Mouse (Mus musculus) frontal cortex, postnatal 14 days (tissue): ENCODE measurements around the gene Prr13.

ENCODE experiments used
- DNase-seq, 2 experiments: peaks; one replicate each; pipeline ENCODE4 v3.0.0; 2022; ENCODE audit warnings: low spot score in 2 of 2

Gene Prr13

DNA sequence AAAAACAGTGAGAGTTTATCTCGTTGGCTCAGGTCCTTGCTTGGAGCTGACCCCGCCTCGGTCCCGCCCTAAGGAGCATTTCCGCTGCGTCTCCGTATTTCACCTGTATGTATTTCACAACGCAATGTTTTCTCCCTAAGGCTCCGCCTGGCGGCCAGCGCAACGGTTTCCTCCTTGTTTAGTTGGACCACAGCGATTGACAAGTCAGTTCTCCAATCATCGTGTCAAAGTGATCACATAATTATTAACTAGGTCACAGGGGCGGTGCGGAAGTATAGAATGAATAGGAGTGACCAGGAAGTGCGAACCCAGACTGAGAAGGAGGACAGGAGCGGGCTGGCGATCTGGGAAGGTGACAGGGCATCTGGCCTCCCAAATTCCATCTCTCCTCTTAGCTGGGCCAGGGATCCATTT is at the start of gene Prr13:
TSS of gene Prr13 (plus strand) at position 125 of the 414 bp plus-strand sequence.
- peak; percentile 77 to 82 for DNase-seq

DNA sequence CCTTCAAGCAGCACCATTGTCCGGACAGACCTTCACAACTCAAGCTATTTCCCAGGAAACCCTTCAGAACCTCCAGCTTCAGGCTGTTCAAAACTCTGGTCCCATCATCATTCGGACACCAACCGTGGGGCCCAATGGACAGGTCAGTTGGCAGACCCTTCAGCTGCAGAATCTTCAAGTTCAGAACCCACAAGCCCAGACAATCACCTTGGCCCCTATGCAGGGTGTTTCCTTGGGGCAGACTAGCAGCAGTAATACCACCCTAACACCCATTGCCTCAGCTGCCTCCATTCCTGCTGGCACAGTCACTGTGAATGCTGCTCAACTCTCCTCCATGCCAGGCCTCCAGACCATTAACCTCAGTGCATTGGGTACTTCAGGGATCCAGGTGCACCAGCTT is 49.5 kb upstream of the Prr13 start:
- DNase-seq: no peak

DNA sequence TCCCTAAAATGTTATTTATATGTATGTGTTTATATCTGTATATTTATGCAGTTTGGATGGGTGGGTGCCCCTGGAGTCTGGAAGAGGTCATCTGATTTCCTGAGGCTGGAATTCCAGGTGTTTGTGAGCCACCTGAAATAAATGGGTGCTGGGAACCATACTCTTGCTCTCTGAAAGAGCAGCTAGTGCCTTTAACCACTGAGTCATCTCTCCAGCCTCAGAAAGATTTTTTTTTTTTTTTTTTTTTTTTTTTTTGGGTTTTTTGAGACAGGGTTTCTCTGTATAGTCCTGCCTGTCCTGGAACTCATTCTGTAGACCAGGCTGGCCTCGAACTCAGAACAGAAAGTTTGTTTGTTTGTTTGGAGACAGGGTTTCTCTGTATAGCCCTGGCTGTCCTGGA is 47.8 kb upstream of the Prr13 start:
- no peak for DNase-seq

DNA sequence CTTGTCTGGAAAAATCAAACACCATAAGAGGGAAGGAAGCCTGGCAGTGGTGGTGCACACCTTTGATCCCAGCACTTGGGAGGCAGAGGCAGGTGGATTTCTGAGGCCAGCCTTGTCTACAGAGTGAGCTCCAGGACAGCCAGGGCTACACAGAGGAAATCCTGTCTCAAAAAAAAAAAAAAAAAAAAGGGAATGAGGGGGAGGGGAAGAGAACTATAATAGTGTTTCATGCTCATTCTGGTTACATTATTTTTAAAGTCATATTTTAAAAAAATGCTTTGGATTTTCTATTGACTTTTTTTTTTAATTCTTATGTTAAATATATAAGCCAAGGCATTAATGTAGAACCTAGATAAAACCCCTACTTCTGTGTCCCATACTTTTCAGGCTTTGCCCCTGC is 45.1 kb upstream of the Prr13 start:
- no peak for DNase-seq

DNA sequence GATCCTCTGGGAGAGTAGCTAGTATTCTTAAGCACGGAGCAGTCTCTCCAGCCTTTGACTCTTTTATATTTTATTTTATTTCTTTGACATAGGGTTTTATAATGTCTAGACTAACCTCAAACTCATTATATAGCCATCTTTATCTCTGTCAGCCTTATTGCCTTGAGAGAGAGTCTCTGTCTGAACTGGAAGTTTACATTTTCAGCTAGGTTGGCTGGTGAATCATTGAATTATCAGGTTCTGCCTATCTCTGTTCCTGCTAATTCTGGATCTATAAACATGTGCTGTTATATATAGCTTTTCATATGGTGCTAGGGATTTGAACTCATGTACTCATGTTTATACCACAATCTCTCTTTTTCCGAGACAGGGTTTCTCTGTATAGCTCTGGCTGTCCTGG is 41.3 kb upstream of the Prr13 start:
- DNase-seq: no peak

DNA sequence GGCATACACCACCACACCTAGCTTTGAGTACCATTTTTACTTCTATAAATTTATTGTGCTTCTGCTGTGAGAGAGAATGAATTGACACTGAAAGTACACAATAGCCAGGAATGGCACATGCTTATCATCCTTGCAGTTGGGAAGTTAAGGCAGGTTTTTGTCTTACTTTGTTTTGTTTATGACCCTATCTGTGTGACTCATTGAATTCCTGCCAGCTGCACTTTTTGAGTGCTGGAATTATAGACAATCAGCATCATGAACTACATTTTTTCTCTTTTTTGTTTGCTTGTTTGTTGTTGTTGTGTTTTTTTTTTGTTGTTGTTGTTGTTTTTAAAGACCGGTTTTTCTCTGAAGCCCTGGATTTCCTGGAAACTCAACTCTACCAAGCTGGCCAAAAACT is 37.8 kb upstream of the Prr13 start:
- no peak for DNase-seq

DNA sequence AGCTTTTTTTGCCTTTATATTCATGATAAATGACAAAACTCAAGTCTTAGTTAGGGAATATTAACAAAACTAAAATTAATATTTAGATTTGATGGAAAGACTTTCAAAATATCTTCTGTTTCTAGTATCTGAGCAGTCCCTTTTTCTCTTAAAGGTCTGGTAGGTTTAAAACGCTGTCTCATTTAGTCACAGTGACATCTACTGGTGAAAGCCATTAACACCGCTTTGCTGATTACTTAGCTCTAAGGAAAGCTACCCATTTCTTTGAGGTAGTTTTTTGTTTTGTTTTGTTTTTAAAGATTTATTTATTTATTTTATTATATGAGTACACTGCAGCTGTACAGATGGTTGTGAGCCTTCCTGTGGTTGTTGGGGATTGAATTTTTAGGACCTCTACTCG is 37.4 kb upstream of the Prr13 start:
- DNase-seq: no peak

DNA sequence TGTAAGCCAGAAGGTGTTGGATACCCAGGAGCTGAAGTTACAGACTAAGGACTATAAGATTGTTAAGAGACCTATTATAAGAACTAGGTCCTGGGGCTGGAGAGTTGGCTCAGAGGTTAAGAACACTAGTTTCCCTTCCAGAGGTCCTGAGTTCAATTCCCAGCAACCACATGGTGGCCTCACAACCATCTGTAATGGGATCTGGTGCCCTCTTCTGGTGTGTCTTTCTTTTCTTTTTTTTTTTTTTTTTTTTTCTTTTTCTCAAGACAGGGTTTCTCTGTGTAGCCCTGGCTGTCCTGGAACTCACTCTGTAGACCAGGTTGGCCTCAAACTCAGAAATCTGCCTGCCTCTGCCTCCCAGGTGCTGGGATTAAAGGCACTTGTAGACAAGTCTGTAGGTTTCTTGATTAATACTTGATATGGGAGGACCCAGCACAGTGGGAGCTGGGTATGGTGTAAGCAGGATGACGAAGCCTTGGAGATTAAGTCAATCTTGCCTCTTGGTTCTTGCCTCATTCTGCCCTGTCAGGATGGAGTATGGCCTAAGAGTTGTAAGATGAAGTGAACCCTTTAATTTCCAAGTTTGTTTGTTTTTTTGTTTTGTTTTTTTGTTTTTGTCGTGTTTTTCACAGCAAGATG is 35.1 kb upstream of the Prr13 start:
- DNase-seq: no peak

DNA sequence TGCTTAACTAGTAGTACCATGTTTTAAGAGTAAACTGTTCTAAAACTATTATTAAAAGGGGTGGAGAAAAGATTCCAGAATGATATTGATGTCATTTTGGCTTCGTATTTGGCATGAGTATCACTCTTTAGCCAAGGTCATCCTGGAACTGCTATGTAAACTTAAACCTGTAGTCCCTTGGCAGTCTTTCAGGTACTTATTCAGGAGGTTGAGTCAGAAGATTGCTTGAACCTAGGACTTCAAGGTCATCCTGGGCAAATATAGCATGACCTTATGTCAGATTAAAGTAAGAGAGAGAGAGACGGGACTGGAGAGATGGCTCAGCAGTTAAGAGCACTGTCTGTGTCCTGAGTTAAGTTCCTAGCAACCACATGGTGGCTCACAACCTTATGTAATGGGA is 34.2 kb upstream of the Prr13 start:
- no peak for DNase-seq

DNA sequence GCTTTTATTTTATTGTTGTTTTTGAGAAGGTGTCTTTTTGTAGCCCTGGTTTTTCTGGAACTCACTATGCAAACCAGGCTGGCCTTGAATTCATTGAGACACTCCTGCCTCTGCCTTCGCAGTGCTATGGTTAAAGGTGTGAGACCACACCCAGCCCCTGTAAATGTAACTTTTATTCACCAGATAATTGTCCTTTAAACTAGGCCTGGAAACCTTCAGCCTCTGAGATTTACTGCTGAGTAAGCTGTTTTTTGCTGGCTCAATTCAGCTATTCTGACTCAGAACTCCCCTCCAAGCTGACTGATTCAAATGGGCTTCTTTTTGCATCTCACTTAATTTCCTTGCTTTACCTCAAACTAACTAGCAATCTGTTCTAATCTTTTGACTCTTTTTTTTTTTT is 31.9 kb upstream of the Prr13 start:
- no peak for DNase-seq

DNA sequence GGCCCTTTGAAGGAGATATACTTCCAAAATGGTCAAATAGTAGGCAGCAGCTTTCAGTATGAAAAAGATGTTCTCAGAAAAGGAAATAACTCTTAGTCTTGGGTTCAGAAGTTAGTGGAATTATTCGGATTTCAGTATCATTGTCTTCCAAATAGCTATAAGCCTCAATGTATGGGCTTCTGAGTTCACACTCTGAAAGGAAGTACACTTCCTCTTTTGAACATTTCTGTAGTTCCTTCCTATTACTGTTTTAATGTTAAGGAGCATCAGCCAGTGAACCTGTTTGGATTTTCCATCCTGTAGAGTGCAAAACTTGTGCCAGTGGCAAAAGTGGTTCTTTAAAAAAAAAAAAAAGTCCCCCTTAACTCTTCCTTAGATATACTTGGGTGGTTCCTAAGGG is 26.8 kb upstream of the Prr13 start:
- DNase-seq: no peak

DNA sequence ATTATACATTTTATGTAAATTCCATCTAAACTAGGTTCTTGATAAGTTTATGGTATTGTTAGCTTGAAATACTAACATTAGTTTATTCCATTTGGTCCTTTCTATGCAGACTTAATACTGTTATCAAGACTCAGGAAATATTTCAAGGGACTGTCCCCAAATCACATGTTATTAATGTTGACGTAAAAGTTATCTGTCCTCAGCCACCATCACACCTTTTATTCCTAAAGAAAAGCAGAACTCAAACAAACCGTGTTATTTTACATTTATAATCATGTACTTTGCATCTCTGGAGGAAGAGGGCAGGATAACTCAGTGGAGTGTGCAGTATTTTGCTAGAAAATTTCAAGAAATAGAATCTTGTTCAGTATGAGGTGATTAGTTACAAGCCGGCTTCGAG is 25.7 kb upstream of the Prr13 start:
- no peak for DNase-seq

DNA sequence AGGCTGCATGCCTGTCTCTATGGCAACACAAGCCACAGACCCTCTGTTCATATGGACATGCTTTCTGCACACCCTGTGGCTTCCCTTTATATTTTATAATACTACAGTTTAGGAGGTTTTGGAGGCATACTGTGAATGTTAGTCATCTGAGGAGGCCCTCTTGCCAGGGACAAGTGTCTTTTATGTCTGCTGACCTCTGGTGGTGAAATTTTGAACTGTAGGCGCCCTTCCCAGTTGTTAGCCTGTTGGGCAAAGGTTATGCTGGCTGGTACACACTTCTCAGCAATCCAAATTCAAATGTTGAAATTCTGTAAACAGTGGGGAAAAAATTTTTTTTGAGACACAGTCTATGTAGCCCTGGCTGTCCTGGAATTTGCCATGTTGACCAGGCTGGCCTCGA is 16.3 kb upstream of the Prr13 start:
- peak; percentile 59 to 82 for DNase-seq

DNA sequence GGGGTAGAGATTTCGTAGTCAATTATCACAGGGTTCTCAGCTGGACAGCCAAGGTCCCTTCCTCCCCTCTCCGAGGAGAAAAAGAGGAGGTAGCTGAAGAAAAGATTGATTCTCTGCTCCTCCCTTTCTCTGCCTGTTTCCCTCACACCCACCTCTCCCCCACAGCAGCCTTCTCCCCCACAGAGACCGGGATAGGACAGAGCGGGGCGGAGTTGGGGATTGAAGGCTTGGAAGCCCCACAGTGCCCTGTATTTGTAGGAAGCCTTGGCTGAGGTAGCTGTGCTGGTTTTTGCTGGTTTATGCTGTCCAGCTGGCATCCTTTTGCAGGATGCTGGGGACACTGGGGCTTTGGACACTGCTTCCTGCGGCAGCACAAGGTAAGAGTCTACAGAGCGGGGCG is 13.7 kb upstream of the Prr13 start, which contains the start of gene Amhr2:
TSS of gene Amhr2 (plus strand) at position 222 of the 400 bp plus-strand sequence.
- DNase-seq: no peak

DNA sequence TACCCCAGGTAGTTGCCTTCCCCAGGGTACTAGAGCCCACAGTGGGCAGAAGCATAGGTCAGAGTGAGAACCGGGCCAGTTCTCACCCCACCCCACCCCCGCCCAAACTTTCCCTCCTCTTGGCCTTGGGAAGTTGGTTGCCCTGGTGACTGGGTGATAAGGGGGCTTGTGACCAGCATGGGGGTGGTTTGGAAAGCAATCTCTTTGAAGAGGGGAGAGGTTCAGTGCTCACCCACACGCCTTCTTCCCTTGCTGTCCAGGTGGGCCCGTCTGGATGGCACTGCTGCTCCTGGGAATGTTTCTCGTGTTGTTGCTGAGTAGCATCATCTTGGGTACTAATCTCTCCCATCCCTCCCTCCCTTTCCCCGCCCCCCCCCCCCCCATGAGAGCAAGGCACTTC is 12.4 kb upstream of the Prr13 start:
- no peak for DNase-seq

DNA sequence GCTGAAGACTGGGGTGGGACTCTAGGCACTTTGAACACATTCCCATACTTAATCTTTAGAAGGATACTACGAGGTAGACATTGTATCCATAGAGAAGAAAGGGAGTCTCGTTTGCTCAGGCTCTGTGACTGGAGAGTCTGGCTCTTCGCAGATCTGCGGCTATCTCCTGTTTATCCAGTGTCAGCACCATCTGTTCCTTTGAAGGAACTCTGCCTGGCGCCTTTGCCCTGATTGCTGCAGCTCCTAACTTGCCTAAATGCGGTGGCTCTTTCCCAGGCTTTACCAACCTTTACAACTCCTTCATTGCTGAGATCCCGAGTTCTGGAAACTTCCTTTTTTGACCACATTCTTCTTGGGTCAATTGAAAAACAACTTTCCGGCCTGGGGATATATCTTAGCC is 9.5 kb upstream of the Prr13 start:
- no peak for DNase-seq

DNA sequence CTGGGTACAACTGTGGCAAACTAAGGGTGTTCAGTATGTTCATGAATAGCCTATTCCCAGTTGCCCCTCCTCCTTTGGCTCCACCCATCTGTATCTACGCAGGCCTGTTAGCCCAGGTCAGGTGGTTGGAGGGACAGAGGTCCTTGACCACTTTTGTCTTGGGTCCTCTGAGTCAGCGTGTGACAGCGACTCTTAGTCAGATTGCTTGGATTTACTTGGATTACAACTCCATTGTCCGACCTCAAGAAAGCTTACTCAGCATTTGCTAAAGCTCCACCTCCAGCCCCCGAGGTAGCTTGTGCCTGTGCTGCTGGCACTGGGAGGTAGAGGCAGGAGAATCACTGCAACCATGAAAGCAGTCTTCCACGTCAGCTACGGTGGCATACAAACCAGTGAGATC is 7.9 kb upstream of the Prr13 start:
- no peak for DNase-seq

DNA sequence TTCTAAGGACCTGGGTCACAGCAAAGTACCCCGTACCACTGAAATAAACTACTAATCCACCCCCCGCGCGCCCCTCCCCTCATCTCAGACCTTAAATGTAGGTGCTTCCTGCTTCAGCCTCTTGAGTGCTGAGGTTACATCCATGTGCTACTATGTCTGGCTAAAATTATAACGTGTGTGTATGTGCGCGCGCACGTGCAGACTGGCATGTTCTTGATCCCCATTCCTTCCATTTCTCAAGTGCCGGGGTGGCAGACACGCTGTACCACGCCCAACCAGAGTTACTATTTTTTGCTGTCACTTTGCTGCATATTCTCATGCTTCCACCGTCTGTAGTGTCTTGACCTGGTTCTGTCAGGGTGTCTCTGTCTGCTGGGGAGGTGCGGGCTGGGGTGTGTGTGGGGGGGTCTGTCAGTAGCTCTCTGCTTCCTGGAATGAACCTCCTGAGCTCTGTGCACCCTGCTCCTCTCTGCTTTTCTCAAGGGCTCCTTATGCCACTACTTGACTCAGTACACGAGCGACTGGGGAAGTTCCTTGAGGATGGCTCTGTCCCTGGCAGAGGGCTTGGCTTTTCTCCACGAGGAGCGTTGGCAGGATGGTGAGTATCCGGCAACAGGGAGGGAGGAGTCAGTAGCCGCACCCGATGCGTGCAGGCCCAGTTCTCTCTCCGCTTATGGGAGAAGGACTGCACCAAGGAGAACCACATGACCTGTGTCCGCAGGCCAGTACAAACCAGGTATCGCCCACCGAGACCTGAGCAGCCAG is 7.0 kb upstream of the Prr13 start:
- DNase-seq: no peak

DNA sequence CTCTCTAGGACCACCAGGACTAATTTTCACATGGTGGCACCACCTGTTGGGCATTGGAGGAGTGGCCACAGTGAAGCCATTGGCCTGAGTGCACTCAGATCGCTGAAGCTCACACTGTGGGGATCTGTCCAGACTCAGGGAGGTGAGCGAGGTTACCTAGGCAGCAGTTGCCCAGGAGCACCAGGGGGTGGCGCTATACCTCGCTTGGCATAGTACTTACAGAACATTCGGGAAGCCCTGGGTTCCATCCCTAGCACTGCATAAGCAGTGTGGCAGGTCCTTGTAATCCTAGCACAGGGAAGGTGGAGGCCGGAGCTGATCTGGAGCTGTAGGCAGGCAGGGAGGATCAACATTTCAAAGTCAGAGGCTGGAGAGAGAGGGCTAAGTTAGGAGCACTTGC is 2.8 kb upstream of the Prr13 start:
- no peak for DNase-seq

DNA sequence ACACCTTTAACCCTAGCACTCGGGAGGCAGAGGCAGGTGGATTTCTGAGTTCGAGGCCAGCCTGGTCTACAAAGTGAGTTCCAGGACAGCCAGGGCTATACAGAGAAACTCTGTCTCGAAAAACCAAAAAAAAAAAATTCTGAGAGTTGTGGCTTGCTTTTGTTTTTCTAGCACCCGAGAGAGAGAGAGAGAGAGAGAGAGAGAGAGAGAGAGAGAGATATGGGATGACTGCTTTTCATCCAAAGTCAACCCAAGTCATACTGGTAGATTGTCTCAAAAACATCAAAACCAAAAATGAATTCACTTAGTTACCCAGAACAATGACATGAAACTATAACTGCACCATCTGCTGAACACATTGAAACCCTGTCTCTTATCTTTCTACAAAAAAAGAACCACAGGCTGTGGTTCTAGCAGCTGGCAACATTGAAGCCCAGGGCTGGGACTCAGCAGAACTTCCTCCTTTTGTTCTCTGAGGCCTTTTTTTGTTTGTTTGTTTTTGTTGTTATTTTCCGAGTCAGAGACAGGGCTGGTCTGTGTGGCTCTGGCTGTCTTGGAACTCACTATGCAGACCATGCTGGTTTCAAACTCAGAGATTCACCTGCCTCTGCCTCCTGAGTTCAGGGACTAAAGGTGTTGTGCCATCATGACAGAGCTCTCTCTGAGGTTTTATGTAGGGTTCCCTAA is 635 bp upstream of the Prr13 start:
- no peak for DNase-seq

DNA sequence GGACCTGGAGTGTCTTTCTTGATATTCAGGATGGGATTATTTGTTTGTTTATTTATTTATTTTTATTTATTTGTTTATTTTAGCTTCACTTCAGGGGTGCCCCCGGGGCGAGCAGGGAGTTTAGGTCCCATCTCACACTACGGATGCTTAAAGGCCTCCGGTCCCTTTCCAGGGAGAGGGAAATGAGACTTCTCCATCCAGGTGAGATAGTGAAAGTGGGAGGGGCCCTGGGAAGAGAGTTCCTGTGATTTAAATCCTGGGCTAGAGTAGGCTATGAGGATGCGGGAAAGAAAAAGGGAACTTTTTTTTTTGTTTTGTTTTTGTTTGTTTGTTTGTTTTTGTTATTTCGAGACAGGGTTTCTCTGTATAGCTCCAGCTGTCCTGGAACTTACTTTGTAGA is 553 bp downstream of the Prr13 start:
- no peak for DNase-seq

DNA sequence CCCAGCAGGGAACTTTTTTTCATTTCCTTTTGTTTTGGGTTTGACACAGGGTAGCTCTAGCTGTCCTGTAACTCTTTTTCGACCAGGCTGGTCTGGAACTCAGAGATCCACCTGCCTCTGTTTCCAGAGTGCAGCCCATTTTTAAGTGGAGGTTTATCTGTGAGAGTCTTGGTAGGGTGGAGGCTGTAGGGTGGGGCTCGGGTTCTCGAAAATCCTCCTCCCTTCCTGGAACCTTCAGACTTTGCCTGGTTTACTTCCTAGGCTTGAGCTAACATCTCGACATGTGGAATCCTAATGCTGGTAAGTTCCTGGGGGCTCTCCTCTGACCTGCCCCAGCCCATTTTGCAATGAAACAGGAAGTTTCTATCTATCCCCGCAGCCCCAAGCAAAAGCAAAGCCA is 1.0 kb downstream of the Prr13 start:
- no peak for DNase-seq

DNA sequence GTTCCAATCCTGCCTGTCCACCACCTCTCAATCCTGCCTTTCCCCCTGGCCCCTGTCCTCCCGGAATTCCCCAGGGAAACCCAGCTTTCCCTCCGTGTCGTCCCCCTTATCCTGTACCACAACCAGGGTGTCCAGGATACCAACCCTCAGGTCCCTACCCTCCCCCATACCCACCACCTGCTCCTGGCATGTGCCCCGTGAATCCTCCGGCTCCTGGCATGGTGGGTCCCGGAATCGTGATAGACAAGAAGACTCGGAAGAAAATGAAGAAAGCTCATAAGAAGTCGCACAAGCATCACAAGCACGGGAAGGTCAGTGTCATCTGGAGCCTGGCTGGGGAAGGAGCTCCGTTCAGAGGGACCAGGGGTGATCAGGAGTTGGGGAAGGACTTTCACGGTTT is 1.6 kb downstream of the Prr13 start:
- DNase-seq: no peak
